Mouse (Mus musculus) left cerebral cortex, postnatal 25 days (tissue): ENCODE results near the gene Mapkapk3. TPM values are rescaled to one million over a fixed set of nuclear protein-coding genes. Genes with fewer than 3 reads are reported as not detected.
A peak's percentile ranks its signal among the peaks of the same experiment; 100 is the strongest.

Experiments
- DNase-seq, 2 experiments: peaks; one replicate each; pipeline ENCODE4 v3.0.0; 2022; ENCODE audit warnings: low spot score in 2 of 2, mixed read lengths in 1 of 2
- intact Hi-C: fragments of 180-260 bp; cut with DNase I; formaldehyde crosslinking; loops from one replicate; pipeline ENCODE4 v1.15.1; 2025
- total RNA-seq, 2 experiments: library from RNA; stranded (reverse); gene quantifications; 2 replicates each; pipeline ENCODE4 v1.2.3; 2021

The Mapkapk3 gene
- total RNA-seq, 2 experiments from 2014 or later = 2.2 to 4.5 TPM

DNA sequence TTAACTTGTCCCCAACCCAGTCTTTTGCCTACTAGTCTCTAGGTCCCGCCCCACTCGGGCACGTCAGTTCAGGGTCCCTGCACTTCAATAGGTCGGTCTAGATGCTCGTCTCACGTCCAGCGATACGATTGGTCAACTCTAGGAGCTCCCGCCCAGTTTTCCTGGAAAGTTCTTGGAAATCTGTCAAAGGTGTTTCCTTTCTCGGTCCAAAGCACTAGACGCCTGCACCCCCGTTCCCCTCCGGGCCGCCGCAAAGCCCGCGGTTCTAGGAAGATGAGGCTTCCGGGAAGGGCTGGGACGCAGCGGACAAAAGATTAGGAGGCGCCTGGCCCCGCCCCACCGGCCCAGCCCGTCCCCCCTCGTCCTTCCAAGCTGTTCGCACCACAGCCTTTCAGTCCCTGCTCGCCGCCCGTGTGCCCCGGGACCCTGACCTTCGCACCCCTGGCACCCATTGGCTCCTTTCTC lies 6.9 kb upstream of the Mapkapk3 start:
- peak; percentile 92 to 96 for DNase-seq
- intact Hi-C loops = no loop called here

DNA sequence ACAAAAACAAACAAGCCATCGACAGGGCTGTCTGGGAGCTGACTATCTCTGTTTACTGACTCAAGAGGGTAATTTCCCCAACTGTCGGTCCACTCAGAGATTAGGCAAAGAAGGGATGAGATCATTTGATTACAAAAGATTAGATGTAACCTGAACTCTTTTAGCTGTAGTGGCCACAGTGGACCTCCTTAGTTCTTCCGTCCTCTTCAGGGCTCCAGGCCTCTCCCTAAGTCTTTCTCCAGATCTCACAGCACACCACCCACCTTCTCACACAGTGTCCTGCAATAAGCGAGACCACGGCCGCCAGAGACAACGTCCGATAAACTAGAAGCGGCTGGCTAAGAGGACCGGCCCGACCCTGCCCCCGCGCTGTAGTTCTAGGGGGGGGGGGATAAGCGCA lies 6.4 kb upstream of the Mapkapk3 start:
- DNase-seq = no peak
- intact Hi-C loops = no loop called here

DNA sequence AAGGTAGTCTGAATTCAATTTTAAA lies 6.2 kb upstream of the Mapkapk3 start, which contains the start of gene Cish:
Gene Cish (plus strand): TSS at position 11 of the 25 bp plus-strand sequence.
- intact Hi-C loops = no loop called here
- no peak for DNase-seq

DNA sequence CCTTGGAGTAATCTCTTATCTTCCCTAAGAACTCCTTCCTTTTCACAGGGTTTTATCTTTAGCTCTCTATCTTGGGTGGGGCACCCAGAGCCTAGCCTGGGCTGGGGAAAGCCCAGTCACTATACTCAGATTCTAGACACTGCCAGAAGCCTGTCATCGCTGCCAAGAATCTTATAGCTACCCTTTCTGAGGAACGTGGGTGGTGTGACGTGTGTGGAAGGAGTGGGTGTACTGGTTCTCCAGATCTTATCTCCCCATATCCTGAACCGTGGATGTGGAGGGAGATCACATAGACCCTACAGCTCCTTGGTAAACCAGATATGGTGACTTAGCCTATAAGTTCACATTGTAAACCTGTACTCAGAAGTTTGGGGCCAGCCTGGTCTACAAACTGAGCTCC lies 5.9 kb upstream of the Mapkapk3 start:
- intact Hi-C loops = no loop called here
- DNase-seq = peak in 1 of 2 experiments; percentile 85

DNA sequence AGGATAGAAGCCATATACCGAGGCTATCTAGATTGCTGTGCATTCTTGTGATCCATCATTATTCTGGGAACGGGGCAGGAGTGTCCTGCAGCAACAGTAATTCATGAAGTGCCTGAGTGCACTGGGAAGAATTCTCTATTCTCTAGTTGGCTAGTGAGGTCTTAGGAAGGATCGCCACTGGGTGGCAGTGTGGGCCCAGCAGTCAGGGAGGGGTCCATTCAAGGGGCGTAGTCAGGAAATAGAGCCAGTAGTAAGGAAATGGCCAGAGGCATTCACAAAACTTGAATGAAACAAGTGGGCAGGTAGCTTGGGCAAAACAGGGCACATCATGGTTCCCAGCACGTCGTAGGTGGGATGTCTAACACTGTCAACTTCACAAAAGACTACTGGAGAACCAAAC lies 4.6 kb upstream of the Mapkapk3 start:
- peak; percentile 73 to 75 for DNase-seq
- intact Hi-C loops = loop anchor here (1.0 kb wide), 2 partner anchors 42 to 62 kb away; no protein-coding TSS in a partner anchor

DNA sequence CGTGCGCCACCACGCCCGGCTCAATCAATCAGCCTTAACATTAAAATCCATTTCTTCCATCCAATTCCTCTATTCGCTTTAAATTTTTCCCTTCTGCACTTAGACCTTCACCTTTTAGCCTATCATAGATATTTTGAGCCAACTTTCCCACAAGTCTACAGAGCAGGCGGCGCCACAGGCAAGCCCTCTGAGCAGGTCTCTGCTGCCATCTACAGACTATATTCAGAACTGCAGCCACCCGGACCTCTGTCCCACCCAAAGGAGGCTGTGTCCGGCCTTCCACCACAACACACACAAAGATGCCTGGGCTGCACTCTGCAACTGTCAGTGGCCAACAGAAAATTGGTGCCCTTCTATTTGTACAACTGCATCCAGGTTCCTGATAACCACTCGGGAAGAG lies 1.2 kb upstream of the Mapkapk3 start:
- intact Hi-C loops = loop anchor here (1.0 kb wide), 1 partner anchor 388 kb away; no protein-coding TSS in a partner anchor
- DNase-seq = peak; percentile 78

DNA sequence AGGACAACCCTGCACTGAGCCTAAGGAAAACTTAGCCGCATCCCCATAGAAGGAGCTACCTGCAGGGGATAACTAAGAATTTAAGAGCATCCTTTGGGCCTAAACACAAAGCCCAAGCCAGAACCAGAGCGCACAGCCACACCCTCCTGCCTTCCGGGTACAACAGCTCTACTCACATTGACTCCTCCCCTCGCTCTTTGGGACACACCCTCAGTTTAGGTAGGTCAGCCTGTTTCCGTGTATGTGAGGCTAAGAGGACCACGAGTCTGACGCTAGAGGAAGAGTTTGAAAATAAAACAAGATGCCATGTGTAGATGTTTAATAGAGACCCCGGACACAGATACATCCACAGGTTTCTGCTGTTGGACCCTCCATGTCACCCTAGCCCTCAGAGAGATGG lies 966 bp downstream of the Mapkapk3 start:
- no peak for DNase-seq
- intact Hi-C loops = loop anchor here (1.0 to 5.0 kb wide), 2 partner anchors 42 to 316 kb away; no protein-coding TSS in a partner anchor

DNA sequence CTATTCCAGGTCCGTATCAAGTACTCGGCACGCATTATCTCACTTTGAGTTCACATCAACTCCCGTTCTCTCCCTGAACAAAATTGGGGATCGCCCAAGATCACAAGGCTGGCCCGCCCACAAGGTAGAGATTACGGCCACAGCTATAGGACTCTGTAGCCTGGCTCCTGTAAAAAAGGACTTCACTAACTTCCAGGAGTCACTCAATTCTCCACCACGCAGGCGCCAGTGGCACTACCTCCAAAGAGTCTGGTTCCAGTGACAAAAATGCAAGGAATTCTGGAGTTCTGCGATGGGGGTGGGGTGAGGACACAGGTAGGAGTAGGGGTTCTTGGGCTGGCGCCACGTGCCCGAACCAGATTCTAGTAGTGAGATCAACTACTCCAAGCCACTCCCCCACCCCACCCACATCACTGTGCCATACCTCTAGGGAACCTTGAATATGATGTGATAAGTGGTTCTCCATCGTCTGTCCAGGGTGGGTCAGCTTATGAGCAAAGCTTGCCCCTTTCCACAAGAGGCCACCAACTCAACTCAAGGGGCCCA lies 1.5 kb downstream of the Mapkapk3 start:
- no peak for DNase-seq
- intact Hi-C loops = loop anchor here (5.0 kb wide), 1 partner anchor 316 kb away; no protein-coding TSS in a partner anchor

DNA sequence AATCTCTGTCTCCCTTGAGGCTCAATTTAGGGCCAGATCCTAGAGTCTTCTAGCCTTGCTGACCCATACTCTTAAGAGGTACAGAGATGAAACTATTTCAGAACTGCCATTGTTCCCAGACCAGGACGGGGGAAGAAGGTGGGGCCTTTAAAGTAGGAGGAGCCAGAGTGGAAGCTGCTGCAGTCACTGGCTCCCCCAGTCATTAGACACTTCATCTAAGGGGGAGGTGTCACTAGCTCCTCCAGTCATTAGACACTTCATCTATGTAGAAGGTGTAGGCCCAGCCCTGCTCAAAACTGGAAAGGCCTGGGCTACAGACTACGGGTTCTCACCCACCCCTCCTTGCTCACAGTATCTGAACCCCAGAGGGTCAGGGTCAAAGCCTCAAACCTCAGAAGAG lies 2.4 kb downstream of the Mapkapk3 start:
- intact Hi-C loops = loop anchor here (5.0 kb wide), 1 partner anchor 315 kb away; no protein-coding TSS in a partner anchor
- DNase-seq = no peak

DNA sequence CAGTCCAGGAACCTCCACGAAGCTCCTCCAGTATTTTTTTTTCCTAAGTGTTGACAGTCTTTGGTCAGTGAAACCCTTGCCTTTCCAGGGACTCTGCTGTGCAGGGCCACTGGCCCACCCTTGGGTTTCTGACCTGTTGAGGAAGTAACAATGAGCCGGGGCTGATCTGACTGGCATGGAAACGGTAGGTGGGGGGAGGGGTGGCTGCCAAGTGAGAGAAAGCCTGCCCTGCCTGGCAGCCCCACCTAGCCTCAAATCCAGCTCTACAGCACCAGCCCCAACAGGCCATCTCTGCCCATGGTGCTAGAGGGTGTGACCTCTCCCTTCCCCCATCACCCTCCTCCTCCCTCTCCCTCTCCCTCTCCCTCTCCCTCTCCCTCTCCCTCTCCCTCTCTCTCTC lies 4.7 kb downstream of the Mapkapk3 start:
- DNase-seq = no peak
- intact Hi-C loops = loop anchor here (5.0 kb wide), 1 partner anchor 313 kb away; no protein-coding TSS in a partner anchor

DNA sequence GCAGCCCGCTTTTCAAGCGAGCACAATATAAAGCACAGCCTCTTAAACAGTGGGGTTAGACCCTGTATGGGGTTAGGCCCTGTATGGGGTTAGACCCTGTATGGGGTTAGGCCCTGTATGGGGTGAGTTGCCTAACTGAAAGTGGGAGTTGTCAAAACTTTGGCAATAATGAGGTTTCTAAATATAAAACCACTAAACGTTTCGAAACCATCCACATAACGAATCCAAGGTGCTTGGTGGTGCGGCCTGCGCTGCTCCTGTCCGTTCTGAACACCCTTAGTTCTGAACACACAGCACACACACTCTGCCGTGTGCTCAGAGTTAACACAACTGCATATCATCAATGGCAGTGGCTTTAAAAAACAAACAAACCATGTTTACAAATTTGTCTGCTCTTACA lies 6.7 kb downstream of the Mapkapk3 start:
- intact Hi-C loops = no loop called here
- DNase-seq = no peak

DNA sequence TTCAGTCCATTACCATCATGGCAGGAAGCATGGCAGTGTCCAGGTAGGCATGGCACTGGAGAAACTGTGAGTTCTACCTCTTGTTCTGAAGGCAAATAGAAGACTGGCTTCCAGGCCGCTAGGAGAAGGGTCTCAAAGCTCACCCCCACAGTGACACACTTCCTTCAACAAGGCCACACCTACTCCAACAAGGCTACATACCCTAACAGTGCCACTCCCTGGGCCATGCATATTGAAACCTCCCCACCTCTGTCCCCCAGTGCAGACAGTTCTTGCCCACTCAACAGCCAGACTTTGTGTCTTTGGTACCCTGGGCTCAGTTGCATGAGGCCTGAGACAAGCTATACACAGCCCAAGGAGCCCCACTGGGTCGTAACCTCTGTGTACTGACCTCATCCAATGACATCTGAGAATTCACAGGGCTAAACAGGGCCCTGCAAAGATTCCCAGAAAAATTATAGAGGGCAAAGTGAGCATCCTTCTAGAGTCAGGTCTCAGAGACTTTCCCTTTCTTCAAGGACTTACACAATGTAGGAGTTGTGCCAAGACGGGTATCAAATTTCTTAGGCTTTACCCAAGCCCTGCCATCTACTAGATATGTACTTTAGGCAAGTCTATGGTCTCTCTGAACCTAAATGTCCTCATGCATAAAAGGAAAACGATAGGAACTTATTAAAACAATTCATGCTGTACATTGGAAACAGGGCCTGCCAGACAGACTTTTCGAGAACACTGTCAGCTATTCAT lies 8.3 kb downstream of the Mapkapk3 start:
- intact Hi-C loops = no loop called here
- DNase-seq = no peak

DNA sequence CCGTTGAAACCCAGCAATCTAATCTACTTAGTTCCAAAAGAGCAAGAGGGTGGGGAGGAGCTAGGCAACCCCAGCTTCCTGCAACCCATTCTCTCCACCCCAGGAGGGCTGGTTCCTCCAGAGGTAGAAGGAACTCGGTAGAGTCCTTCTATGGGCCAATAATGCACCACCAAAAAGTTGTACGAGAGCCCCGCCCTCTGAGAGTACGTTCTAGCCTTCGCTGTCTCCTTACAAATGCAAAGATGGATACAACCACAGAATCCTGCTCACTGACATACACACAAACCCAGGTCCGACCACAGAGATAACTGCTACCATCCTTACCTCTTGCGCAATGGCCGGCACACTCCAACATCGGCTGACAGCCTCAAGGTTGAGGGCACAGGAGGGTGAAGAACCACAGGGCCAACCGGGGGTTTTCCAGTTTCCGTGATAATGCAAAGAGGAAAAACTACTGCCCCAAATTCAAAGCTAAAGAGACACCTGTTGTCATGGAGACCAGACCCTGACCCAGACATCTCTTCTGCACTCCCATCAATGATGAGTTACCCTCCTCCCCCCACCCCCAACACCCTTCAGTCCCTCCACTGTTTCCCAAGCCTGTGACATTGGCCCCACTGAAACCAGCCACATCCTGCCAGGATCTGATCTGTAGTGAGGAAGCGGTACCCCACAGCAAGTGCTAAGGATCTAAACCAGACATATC lies 9.2 kb downstream of the Mapkapk3 start:
- no peak for DNase-seq
- intact Hi-C loops = no loop called here

DNA sequence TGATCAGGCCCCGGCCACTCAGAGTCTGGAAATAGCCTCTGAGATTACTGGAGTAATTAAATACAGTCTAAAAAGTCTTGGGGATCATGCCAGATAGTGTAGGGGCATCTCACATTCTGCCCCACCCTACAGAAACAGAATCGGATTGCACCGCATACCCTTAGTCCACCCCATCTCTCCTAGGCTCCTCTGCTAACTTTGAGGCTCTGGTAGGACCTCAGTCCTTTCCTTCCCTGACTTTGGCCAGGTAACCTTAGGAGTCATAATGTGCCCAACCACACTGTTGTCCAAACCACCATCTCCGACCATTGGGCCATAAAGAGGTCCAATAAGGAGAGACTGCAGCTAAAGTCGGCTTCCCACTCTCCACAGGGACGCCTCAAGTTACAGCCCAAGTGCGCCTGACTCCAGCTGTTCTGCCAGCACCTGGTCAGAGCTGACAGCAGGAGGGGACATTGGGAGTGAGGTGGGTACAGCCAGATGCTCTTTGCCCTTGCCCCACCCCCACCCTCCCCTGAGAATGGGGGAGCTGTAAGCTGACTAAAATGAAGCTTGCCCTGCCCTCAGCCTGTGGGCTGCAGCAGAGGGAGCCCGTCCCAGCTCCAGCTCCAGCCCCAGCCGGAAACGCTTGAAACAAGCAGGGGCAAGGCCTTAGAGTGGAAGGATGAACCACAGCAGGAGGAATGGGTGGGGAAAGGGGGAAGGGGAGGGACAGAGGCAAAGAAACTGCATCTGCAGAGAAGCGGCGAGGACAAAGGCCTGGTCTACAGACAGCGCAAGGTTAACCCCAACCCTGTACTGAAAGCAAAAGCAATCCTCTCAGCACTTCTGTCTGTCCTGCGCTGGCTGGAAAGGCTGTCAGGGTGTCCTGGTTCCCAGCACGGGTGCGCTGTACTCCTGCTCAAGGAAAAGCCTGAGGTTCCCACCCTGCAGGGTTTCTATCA lies 10.0 kb downstream of the Mapkapk3 start:
- intact Hi-C loops = no loop called here
- DNase-seq = no peak

DNA sequence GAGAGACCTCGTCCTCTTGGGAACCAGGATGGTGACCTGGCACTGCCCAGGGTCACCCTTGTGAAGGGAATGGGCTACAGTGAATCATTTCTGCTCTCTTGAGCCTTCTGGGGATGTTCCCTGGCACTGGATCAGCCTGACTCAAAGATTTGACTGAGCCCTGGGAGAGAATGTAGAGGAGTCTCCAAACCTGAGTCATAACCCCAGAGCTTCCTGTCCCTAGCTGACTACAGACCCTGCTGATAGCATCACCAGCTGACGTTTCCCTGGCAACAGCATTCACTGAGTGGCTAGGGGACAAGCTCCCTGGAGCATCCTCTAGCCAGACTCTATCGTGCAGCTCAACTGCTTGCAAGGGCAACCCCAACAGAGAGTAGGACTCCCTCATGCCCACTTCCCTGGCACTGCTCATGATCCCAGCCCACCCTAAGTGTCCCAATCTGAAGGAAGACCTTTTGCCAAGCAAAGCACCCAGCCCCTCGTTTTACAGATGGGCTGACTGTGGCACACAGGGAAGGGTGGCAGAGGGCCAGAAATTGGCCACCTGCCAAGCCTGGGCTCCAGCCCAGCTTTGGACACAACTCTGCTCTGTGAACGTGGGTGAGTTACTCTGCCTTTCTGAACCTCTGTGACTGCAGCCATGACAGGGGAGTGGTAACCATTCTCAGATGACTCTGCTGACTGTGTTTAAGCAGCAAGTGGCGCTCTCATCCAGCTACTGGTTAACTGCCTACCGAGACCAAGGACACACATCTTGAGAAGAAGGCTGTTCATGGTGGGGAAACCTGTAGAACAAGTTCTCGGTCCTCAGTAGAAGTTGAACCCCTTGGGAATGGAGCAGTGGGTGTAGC lies 10.9 kb downstream of the Mapkapk3 start:
- DNase-seq = no peak
- intact Hi-C loops = no loop called here

DNA sequence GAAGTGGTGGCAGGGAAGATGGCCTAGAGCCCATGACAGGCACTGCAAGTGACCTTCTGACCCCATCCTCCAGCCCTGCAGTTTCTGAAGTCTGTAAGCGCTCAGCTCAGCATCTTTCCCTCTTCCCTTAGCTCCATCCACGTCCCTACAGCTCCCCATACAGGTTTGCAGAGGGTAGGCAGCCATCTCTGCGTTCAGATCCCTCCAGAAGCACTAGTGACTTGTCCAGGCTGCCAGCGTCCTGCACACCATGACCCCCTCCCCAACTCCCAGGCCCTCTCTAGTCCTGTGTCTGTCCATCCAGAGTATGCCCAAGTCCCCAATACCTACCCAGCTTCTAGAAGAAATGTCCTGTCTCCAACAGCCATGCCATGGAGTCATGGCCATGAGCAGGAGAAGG lies 11.6 kb downstream of the Mapkapk3 start:
- intact Hi-C loops = no loop called here
- peak in 1 of 2 experiments; percentile 59 for DNase-seq

DNA sequence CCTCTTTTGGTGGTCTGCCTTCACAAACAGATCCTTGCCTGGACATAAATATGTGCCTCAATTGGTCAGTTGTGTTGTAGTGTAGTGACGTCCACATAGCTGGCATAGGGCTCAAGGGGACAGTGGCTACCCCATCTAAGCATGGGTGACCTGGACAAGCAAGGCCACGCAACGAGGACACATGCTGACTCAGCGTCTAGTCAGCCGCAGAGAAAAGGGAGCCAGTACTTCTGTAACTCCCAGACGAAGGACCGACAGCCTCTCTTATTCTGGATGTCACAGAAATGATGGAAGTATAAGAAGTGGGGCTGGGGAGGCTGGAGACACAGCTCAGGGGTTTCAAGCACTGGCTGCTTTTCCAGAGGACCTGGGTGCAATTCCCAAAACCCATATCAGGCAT lies 12.1 kb downstream of the Mapkapk3 start:
- DNase-seq = no peak
- intact Hi-C loops = no loop called here

DNA sequence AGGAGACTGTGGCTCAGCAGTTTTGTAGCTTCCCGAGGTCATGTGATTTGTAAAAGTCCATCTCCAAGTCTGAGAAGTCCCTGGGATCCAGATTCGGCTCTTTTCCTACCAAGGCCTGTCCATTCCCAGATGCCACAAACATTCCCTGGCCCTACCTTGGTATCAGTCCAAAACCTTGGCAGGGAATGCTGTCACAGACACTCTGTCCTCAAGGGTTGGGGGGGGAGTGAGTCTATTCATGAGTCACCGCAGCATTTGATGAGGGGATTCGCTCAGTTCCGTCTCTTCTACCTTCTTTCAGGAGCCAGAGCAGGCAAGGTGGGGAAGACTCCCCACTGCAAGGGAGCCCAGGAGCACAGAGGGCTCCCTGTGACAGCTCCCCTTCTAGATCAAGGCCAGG lies 14.0 kb downstream of the Mapkapk3 start:
- DNase-seq = no peak
- intact Hi-C loops = no loop called here

DNA sequence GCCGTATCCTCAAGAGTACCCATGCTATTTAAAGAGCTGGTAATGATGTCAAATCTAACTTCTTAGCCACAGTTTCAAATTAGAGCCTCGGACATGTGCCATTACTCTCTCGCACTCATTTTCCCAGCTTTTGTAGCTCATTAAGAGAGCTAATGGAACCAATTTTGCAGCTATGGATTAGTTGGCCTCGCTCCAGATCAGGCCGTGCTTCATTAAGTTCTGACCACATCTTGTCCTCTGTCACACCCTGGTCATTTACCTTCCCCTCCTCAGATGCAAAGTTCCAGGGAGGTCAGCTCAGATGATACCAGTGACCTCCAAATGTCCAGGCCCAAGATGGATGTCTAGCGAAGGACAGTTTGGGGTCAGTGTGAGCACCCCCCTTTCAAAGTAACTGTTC lies 14.9 kb downstream of the Mapkapk3 start:
- no peak for DNase-seq
- intact Hi-C loops = no loop called here
